Mouse (Mus musculus): ENCODE data around the gene Syne2.
"Not testable (repeated sequence)": the region's sequence is repeated elsewhere in the genome, so short reads cannot be mapped to it uniquely, and the experiment has no call there.

Gene Syne2

DNA sequence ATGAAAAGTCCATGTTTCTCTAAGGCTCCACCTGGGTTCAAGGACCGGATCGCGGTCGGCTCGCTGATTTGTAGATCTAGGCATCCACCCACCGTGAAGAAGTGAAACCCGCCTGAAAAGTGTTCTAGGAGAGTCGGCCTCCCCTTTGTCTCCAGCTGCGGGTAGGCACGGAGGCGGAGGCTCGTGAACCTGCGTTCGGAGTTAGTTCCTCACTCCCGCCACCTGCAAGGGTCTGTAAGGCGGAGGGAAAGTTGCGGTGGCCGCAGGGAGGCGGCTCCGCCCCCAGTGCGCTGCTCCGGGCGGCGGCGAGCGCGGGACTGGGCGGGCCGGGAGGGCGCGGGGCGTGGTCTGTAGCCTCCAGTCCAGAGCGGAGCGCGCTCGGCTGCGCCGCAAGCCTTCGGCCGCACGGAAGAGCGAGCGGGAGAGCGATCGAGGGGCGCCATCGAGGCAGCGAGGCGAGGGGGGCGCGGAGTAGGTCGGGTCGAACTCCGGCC, at the start of gene Syne2:
Gene Syne2 (plus strand): TSS at position 176 of the 494 bp plus-strand sequence.
- peak; percentile 89 for DNase-seq

DNA sequence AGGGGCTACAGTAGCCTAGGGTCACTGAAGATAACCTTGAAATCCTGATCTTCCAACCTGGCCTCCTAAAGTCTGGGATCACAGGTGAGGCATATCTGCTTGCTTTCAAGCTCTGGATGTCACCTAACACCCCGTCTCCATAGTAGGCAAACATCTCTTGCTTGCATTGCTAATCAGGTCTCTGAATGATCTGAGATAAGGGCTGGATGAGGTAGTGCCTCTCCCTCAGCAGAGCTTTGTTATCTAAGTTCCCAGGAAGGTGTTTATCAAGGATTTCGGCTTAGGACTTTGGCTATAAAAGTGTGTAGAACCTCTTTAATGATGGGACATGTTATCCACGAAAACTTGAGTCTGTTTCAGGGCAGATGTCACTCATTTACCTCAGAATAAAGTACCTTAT, 46.5 kb upstream of the Syne2 start:
- no peak for DNase-seq

DNA sequence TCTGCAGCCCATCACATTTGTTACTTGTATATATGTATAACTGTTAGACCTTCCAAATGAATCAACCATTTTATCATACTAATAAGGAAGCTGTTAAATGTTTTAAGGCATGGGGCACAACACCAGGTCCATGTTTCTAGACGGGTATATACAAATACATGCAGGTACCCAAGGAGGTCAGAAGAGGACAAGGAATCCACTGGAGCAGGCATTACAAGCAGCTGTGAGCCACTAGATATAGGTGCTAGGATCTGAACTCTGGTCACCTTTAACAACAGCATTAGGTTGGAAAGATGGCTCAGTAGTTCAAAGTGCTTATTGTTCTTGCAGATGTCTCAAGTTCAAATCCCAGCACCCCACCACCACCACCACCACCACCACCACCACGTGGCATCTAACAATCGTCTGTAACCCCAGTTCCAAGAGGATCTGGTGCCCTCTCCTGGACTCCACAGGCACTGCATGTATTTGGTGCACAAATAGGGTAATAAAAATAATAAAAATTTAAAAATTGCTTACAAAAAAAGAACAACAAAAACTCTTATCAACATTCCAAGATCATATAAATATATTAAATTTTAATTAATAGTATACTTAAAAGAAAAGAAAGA, 45.4 kb upstream of the Syne2 start:
- peak; percentile 42 for DNase-seq

DNA sequence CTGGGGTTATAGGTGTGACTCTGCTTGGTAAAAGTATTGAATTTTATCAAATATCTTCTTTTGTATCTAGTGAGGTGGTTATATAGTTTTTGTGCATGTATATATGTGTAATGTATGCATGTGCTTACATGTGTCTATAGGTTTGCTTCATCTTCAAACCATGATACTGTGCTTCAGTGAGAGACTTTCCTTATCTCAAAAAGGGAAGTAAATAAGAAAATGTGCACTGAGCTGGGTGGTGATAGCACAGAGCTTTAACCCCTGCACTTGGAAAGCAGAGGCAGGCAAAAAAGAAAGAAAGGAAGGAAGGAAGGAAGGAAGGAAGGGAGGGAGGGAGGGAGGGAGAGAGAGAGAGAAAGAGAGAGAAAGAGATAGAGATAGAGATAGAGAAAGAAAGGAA, 36.5 kb upstream of the Syne2 start:
- no peak for DNase-seq

DNA sequence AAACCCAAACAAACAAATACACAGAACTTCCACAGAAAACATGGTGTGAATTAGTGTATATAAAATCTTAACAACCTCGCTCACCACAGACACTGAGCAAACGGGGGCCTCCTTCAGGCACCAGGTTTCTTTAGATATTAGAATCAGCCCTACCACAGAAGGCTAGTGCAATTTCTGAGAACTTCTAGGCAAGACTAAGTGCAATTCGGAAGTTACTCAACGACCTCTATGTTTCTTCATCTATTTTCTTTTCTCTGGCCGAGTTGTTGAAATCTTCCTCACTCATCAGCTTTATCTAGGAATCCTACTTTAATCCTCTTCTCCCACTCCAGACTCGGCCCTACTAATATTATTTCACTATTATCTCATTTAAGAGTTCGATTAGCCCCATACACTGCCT, 35.9 kb upstream of the Syne2 start:
- no peak for DNase-seq

DNA sequence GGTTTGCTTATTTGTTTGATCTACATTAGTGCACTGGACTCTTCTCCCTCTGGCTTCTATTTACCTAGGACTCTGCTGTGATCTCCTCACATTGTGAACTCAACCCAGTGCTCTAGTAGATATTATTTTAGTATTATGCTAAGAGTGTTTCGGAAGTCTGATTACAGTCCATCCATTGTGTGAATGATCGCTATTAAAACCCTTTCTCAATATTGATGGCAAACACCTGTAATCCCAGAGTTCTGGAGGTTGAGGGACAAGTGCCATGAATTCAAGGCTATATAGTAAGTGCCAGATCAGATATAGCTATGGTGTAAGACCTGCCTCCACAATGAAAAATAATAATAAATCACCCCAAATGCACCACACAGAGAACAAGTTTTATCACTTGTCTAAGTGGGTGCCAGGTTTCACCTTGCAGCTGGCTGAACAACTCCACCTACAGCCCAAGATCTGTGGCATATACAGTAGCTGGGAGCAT, 33.6 kb upstream of the Syne2 start:
- DNase-seq = no peak

DNA sequence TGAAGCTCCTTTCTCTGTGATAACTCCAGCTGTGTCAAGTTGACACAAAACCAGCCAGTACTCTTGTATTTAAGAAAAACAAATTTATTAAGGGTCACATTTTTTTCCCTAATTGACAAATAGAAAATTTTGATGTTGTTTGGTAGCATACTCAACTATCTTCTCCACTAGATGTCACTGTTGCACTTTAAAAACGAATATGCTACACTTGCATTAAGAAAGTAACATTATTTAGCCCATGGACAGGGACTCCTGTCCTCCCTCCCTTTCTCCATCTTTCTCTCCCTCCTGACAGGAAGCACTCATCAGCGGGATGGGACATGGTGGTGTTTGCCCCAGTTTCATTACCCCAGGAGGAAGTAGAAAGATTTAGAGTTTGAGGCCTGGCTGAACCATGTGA, 31.3 kb upstream of the Syne2 start:
- not testable (repeated sequence) for DNase-seq

DNA sequence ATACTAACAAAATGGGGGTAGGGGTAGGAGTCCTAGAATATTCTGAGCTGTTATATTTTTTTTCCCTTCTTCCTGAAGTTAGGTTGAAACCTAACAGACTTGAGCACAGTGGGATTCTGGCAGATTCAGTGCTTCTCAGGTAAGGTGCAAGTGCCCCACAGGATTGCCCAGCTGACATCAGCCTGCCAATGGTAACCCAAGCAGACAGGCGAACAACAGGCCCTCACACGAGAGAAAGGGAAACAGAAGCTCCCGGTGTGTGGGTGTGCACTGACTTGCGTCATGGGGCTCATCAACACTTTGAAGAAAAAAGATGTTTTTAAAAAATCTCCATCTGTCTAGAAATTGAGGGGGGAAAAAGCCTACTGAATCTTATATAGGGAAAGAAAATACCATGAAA, 28.5 kb upstream of the Syne2 start:
- DNase-seq = no peak

DNA sequence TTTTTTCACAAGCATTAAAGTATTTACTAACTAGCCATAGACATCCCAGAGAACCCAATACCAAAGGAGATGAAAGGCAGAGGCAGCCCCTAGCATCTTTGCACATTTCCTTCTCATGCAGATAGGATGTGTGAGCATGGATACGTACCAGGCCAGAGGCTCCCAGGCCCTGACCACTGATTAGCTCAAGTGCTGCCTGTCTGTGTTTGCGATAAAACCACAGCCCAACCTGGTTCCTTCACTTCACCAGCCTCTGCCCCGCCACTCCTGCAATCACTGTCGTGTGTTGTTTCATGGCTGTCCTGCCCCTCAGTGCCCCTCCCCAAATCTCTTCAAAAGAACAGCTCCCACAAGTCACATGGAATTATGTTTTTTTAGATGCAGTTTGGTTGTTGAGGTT, 23.4 kb upstream of the Syne2 start:
- no peak for DNase-seq

DNA sequence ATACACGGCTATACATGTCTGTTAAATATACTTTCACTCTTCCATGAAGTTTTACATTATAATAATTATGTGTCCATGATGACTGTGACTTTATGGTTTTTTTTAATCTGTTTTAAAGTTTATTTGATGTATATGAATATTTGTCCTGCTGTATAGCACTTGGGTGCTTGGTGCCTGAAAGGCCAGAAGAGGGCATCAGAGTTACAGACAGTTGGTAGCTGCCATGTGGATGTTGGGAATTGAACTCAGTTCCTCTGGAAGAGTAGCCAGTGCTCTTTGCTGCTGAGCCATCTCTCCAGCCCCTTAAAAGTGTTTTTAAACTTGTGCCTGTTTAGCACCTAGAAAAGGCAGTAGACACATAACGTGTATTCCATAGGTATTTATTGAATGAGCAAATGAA, 21.4 kb upstream of the Syne2 start:
- DNase-seq = no peak

DNA sequence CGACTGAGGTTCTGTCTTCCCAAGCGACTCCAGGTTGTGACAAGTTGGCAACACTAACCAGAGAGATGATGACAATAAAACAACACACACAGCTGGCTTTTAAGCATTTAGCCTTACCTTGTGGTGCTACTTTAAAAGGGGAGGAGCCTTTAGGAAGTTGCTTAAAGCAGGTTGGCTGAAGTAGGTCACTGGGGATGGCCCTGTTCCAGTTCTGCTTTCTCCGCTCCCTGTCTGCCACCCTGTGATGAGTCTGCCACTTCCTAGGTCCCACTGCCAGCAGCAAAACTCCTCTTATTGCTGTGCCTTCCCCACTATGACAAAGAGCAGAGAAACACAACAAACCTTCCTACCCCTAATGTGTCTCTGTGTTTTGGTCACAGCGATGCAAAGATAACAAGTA, 11.7 kb upstream of the Syne2 start:
- DNase-seq = no peak

DNA sequence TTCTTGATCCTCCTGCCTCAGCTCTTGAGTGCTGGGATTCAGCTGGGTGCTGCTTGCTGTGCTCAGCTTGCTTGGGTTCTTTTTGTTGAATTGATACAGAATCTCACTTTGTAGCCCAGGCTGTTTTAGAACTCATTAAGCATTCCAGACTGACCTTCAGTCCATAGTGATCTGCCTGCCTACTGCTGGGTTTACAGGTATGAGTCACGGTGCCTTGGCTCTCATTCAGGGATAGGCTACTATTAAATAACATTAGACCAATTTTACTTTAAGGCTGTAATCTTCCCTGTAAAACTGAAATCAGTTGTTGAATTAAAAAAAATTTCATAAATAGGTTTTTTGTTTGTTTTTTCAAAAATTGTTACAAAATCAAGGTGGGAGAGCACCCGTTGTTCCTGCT, 4.2 kb upstream of the Syne2 start:
- DNase-seq = no peak

DNA sequence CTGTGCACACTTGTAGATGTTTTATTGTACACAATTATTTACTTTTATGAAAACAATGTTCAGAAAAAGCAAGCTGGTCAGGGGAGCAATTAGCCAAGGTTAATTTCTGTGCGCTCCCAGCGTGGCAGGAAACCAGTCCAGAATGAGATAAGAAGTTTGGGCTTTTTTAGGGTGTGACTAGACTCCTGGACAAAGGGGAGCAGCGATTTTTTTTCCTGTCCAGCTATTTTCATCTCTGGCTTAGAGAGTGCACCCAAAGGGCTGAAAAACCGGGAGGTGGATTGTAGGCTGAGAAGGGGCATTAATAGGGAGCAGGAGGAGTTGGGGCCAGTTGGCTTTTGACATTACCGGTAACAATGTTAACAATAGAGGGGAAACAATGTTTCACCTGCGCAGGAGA, 3.4 kb upstream of the Syne2 start:
- no peak for DNase-seq

DNA sequence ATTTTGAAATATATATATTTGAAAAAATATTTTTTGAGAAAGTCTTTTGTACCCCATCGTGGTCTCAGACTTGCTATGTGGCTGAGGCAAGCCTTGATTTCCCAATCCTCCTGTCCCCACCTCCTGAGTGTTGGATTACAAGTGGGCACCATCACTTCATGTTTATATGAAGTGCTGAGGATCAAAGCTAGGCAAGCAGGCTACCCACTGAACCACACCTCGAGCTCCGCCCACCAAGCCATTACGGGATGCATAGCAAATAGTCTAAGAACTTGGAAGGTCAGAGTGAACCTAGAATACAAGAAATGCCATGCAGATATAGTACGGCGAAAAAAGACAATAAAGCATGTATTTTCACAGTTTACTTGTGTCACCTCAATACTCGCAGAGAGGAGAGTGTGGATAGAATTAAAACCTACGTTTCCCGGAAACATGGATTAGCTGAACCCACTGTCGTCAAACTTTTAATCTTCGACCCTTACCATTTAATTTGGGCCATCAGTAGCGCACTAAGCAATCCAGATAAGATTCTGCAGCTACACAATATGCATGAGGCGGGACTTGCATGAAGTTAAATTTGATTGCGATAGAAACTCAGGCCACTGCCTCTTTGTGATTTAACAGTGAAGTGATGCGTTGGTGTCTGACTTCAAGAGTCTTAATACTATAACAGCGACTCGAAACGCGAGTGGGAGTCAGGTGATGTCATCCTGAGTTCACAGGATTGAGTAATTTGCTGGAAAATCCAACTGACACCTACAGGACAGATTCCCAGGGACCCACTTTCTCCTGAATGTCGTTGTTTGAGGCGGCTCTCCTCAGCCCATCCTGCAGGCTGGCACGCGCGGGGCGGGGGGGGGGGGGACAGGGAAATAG, 715 bp upstream of the Syne2 start:
- DNase-seq = peak; percentile 38

DNA sequence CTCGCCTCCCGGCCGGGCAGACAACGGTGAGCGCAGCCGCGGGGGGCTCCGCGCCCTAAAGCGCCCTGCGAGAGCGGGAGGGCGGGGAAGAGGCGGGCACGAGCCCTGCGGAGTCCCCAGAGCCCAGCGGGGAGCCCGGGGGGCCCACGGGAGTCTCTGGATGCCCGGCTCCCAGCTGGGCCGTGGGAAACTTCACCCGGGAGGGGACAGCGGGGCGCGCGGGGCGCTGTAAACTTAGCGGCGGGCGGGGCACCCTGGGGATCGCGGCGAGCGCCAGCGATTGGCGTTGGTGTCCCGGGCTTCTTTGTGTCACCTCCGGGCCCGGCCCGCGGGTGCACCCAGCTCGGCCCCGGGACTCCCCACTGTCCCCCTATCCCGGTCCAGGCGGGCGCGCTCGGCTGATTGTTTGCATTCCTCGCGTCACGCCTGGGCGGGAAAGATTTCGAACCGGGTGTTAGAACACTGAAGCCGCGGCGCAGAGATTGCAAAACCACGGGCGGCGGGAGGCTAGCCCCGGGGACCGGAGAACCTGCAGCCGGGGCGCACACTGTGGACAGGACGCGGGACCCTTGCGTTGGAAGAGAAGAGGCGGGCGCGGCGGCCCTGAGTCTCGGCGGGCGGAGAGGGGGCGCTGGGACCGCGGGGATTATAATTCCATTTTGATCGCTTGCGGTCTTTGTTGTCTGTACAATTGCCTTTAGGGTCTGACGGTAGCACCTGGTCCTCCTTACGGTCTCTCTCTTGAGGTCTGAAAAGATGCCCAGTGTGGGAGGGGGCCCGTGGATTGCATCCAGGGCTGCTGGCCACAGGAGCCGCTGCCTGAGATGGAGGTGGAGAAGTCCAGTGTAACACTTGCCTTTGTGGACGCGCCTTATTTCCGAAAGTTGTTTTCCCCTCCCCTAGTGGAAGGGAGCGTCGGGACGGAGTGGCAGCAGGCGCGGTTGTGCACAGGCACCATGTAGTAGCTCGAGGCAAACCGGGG, 810 bp downstream of the Syne2 start:
- DNase-seq = peak; percentile 74

DNA sequence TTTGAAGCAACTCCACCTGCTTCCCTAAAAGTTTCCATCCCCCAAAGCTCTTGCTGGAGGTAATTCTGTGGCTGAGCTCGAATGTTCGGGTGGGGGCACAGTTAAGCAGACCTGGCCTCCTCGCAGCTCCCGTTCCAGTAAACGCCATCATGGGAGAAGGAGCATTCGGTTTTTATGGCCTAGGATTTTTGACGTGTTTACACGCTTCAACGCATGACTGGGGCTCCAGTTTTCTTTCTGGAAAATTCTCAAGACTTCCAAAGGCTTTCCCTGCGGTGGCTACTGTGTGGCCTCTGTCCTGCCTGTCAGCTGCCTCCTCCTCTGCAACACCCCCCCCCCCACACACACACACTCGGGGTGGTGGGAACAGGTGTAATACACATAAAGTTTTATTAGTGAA, 1.5 kb downstream of the Syne2 start:
- peak; percentile 41 for DNase-seq

DNA sequence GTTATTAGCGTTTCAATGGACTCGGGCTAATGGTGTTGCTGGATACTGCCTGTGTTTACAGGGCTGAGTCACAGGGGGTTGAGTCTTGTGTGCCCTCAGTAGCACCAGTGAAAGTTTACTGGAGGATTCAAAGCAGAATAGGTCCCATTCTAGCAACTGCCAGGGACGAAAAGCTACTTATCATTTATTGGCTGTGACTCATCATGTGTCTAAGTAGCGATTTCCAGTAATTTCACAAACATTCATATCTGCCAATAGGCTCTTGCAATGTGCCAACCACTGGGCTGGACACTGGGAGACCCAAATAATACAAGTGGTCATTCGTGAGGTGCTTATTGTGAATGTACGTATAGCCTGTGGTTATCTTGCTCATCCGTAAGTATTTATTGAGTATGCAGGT, 2.3 kb downstream of the Syne2 start:
- DNase-seq = no peak

DNA sequence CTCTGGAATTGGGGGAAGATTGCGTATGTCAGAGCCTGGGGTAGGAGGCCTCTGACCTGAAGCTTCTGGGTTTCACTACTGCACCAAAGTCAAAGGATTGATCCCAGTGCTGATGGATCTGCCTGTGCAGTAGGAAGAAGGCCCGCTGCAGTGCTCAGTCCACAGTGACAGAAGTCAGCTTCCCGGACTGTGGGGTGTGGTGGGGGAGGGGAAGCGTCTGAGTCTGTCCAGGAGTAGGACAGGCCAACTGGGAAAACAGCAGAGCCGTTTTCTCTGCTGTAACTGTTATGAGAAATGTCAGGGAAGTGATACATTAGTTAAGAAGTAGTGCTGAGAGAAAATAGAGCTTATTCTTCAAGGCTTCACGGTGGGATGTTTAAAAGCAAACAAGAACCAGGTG, 4.2 kb downstream of the Syne2 start:
- no peak for DNase-seq

DNA sequence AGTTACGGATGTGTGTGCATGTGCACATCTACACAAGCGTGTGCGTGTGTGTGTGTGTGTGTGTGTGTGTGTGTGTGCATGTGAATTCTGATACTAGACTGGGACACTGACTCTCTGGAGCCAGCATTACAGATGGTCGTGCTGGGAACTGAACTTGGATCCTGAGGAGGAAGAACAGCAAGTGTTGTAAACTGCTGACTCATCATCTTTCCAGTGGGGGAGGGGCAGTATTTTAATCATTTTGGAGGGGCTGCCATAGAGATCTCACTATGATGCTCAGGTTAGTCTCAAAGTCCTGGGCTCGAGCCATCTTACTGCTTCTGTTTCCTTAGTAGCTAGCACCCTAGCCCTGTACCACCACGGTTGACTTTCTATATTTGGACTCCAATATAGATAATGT, 5.5 kb downstream of the Syne2 start:
- DNase-seq = no peak

DNA sequence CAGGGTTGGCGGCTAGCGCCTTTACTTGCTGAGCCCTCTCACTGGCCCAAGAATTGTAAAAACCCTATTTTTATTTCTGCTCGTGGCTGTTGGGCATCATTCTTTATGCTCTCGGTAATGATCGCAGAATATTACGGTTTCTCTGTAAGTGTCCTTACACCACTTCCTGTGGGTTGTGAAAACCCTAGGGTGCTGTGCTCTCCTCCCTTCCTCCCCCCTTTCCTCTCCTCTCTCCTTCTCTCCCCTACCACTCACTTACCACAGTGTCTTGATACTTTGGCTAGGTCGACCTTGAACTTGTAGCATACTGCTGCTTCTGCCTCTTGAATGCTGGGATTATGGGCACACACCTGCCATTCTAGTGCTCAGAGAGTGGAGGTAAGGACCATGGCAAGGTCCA, 7.5 kb downstream of the Syne2 start:
- no peak for DNase-seq

DNA sequence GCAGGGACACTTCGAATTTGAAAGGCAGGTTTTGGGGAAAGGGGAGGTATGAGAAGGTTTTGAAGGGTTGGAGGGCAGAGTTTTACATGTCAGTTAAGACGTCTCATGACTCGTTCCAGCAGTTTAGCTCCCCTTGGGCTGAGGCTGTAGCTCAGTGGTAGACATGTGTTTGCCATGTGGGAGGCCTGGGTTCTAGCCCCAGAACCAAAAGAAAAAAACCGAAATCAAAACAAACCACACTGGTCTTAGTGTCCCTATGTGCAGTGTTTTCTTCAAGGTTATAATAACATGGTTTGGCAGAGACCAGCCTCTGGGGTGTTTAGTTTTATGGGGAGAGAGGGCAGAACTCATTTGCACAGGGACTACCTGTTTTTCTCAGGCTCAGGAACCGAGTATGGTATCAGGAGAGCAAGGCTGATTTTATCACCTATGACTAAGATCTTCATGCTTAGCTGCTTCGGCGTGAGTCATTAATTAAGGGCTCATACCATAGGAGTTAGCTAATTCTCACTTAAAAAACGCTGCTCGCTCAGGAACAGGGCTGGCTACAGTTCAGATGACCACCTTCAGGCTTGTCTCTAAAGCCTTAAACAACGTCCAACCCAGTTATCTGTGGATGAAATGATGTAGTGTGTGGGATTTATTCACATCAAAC, 8.9 kb downstream of the Syne2 start:
- DNase-seq = peak; percentile 76

DNA sequence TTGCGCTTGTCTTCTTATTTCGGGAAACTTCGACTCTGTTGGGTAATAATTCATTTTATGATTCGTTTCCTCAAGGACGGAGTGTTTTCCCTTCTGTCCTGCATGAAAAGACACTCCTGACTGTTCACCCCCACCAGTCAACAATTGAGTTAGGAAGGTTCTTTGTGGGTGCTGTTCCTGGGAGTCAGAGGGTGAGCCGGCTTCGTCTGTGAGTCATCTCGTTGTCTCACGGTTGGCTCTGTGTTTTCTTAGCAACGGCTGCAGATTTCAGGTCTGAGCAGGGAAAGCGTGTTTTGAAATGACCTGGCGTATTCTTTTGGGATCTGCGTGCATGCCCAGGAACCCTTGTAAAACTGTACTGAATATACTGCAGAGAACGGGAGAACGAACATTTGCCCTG, 9.8 kb downstream of the Syne2 start:
- no peak for DNase-seq

DNA sequence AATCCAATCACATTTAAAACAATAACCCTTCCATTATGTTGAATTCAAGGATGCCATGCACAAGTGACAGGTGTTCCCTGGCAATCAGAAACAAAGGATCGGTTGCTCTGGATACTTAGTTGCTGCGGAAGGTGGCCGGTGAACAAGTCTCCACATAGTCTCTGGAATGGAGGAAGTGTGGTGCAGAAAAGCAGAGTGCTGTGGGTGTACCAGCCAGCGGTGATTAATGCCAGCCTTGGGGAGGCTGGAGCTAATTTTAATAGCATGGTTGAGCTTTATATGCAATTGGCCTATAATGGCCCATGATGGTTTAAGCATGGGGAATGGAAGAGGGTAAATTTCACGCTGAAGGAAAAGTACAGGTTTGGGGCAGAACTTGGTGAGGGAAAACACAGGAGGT, 11.7 kb downstream of the Syne2 start:
- DNase-seq = peak; percentile 34

All from kidney, adult 11 months (tissue).